Mouse (Mus musculus): ENCODE measurements at regions not wholly inside any gene's neighbourhood (a gene's known extent, or its start where the extent isn't known, plus 50 kb on each side); places are given as distances from the start of the nearest gene placed in this dataset.

DNA sequence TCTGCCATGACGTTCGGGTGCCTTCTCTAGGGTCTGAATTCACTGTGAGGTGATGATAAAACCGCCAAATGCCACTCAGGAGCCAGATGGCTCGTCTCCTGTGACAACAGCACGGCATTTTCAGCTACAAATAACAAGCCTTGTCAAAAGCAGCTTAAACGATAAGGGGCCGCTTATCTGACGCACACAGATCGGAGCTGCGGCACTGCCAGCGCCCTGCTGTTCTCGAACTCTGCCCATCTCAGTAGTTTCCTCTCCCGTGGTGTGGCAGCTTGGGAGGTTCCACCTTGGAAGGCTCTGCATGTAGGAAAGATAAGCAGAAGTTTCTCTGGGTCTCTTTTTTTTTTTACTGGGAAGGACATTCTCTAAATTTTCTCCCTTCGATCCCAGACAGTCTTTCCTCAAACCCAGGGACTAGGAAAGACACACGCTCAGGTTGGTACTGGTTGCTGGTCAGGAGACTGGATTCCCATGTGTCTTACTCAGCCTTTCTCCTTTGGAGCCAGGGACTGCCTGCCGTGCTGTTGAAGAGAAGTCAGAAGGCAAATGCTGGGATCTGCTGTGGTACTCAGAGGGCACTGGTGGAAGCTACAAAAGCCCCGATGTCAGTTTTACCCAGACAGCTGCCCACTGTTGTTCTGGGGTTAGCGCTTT, 110.1 kb downstream of the Sec23ip start:
- no peak for TF ChIP-seq CTCF (IDR thresholded peaks at IDR 0.05; ENCODE audit: control insufficient read depth, insufficient read depth, insufficient read length)
- no peak for TF ChIP-seq MYOD1 (IDR thresholded peaks at IDR 0.05; ENCODE audit: control insufficient read depth, insufficient read length, low read depth)
- TF ChIP-seq CEBPB (IDR thresholded peaks at IDR 0.05; ENCODE audit: low read depth) = no peak
